Mouse (Mus musculus) layer of hippocampus, postnatal 14 days (tissue): Measurements from ENCODE around the gene Gm35315. TPM values are rescaled to one million over a fixed set of nuclear protein-coding genes. Genes with fewer than 3 reads are reported as not detected.
A peak's percentile ranks its signal among the peaks of the same experiment; 100 is the strongest.
"Not testable (repeated sequence)": the region's sequence is repeated elsewhere in the genome, so short reads cannot be mapped to it uniquely, and the experiment has no call there.

Source experiments
- DNase-seq, 2 experiments: peaks; one replicate each; pipeline ENCODE4 v3.0.0; 2021 to 2022; ENCODE audit warnings: low spot score in 2 of 2, mixed read lengths in 1 of 2
- long read RNA-seq, 2 experiments: library from polyadenylated mRNA; stranded (forward); transcript quantifications; one replicate each; pipeline ENCODE4 v2.0.0; 2021
- total RNA-seq, 2 experiments: library from RNA; stranded (reverse); gene quantifications; 2 replicates each; pipeline ENCODE4 v1.2.3; 2021

Gene Gm35315
- total RNA-seq, result under 1 TPM; 0.48 to 0.62 TPM
- long read RNA-seq, experiment 1, partial matches to known transcripts, result 0 of 1 reads
- long read RNA-seq, experiment 1, other reads (novel, unspliced or antisense), result 1 of 1 reads
- long read RNA-seq, experiment 2, partial matches to known transcripts, result 0 of 2 reads
- long read RNA-seq, experiment 2, other reads (novel, unspliced or antisense), result 2 of 2 reads

- DNase-seq, result peak; percentile 83 to 94
These were observed at the start of gene Gm35315 for GRCm38 (mm10) chr5:110094030-110094846. Gm35315 (minus strand) TSS chr5:110094420.

GRCm38 (mm10) chr5:110143007-110143406 lies 48.8 kb upstream of the Gm35315 start:
- DNase-seq, result no peak

- DNase-seq, result no peak
These were observed 48.1 kb upstream of the Gm35315 start for GRCm38 (mm10) chr5:110142309-110142708.

- no peak for DNase-seq
These were observed 46.2 kb upstream of the Gm35315 start for GRCm38 (mm10) chr5:110140424-110140823.

GRCm38 (mm10) chr5:110139325-110139724 lies 45.1 kb upstream of the Gm35315 start:
- no peak for DNase-seq

- DNase-seq, result no peak
These were observed 43.6 kb upstream of the Gm35315 start for GRCm38 (mm10) chr5:110137816-110138215.

- no peak for DNase-seq
These were observed 41.9 kb upstream of the Gm35315 start for GRCm38 (mm10) chr5:110136087-110136464.

- peak; percentile 99 to 100 for DNase-seq
These were observed 41.3 kb upstream of the Gm35315 start, which contains the start of gene Chfr for GRCm38 (mm10) chr5:110135293-110136086. Chfr (plus strand) TSS chr5:110135842.

GRCm38 (mm10) chr5:110122380-110122779 lies 28.2 kb upstream of the Gm35315 start:
- DNase-seq, result not testable (repeated sequence)

- peak; percentile 94 for DNase-seq
These were observed 15.8 kb upstream of the Gm35315 start, which contains the start of gene Zfp605 for GRCm38 (mm10) chr5:110109991-110110441. Zfp605 (plus strand) TSS chr5:110110092.

- DNase-seq, result no peak
These were observed 14.0 kb upstream of the Gm35315 start for GRCm38 (mm10) chr5:110108305-110108628.

GRCm38 (mm10) chr5:110107581-110108304 lies 13.5 kb upstream of the Gm35315 start, which contains the start of gene Gtpbp6:
Gtpbp6 (minus strand) TSS chr5:110108197.
- DNase-seq, result peak; percentile 94 to 96

- peak; percentile 40 to 41 for DNase-seq
These were observed 12.8 kb upstream of the Gm35315 start for GRCm38 (mm10) chr5:110106901-110107564.

- peak in 1 of 2 experiments; percentile 22 for DNase-seq
These were observed 12.1 kb upstream of the Gm35315 start for GRCm38 (mm10) chr5:110106140-110106871.

- DNase-seq, result no peak
These were observed 10.6 kb upstream of the Gm35315 start for GRCm38 (mm10) chr5:110104616-110105380.

- DNase-seq, result peak in 1 of 2 experiments; percentile 17
These were observed 9.8 kb upstream of the Gm35315 start for GRCm38 (mm10) chr5:110103901-110104615.

GRCm38 (mm10) chr5:110102853-110103625 lies 8.8 kb upstream of the Gm35315 start:
- no peak for DNase-seq
